16 mouse cellular contexts compared by ENCODE assay signal in the genomic region with DNA sequence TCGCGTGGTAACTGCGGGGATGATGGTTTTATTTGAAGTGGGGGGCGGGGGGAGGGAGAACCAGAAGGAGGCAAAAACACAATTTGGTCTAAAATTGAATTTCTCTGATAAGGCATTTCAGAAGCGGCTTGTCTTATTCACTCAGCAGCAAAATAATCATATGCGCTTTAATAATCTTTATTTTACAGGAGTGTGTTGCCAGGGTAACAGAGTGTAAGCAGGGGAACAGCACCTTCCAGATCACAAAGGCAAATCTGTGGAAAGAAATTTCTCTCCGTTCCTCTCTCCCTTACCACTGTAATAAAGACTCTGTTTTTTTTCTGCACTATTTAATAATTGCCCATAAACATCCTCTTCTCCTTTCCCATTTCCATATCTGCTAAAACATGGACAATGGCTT.
DNase-seq lines count a peak whose midpoint lies in the region; ATAC-seq lines count a peak whose summit lies in the region.
"Had no signal": no experiment of that assay in that cellular context is flagged by ENCODE, and none has a peak within 500 bp of the region (broad histone marks: within the 10 kb centered on the region; RNA-seq: fewer than 3 reads in every experiment).

No protein-coding gene starts in this region.

- no peak for DNase-seq in forebrain, embryonic 10.5 days (ENCODE audit: extremely low spot score, low spot score)
- DNase-seq in hindbrain, embryonic 10.5 days (ENCODE audit: low spot score), result no peak
- no peak for DNase-seq in Muller cell, postnatal 12 days (ENCODE audit: inconsistent ontology term)
- DNase-seq in spleen, postnatal 4 days (ENCODE audit: low spot score in 2 of 2), result no peak
- DNase-seq in cerebellum, adult 18-20 months, result no peak
- DNase-seq: adrenal gland, adult 8-10 months; cerebellum, adult 8-10 months; kidney, adult 8-10 months; kidney, postnatal 4 days; lung, postnatal 14 days had no signal

- WGBS in forebrain, embryonic 12.5 days, result 61% methylated on average over 7 of the region's 7 CpGs
- WGBS in forebrain, embryonic 10.5 days, result 89% methylated on average over 7 of the region's 7 CpGs
- 83% methylated on average over 7 of the region's 7 CpGs for WGBS in hindbrain, embryonic 10.5 days
- WGBS in midbrain, embryonic 12.5 days, result 63% methylated on average over 7 of the region's 7 CpGs
- WGBS in neural tube, embryonic 14.5 days, result 38% methylated on average over 7 of the region's 7 CpGs

- no peaks in the 10 kb centered on the region for H3K9me3 ChIP-seq in forebrain, embryonic 12.5 days
- no peaks in the 10 kb centered on the region for H3K9me3 ChIP-seq in forebrain, embryonic 10.5 days
- no peaks in the 10 kb centered on the region for H3K9me3 ChIP-seq in hindbrain, embryonic 10.5 days
- H3K9me3 ChIP-seq in midbrain, embryonic 12.5 days, result no peaks in the 10 kb centered on the region
- H3K9me3 ChIP-seq in neural tube, embryonic 14.5 days (ENCODE audit: control insufficient read depth, low read length), result no peaks in the 10 kb centered on the region
- H3K9me3 ChIP-seq: heart, embryonic 15.5 days had no signal

- no peaks in the 10 kb centered on the region; the same call in 1 of the 2 replicates for H3K27me3 ChIP-seq in forebrain, embryonic 12.5 days
- H3K27me3 ChIP-seq in forebrain, embryonic 10.5 days (ENCODE audit: poor library complexity, severe bottlenecking), result no peaks in the 10 kb centered on the region
- no peaks in the 10 kb centered on the region for H3K27me3 ChIP-seq in hindbrain, embryonic 10.5 days (ENCODE audit: insufficient read depth, poor library complexity, severe bottlenecking)
- no peaks in the 10 kb centered on the region for H3K27me3 ChIP-seq in midbrain, embryonic 12.5 days
- no peaks in the 10 kb centered on the region for H3K27me3 ChIP-seq in neural tube, embryonic 14.5 days (ENCODE audit: control insufficient read depth, insufficient read depth, low read length)
- H3K27me3 ChIP-seq: heart, embryonic 15.5 days had no signal

- ATAC-seq in forebrain, embryonic 12.5 days (ENCODE audit: low FRiP score), result no peak
- ATAC-seq in midbrain, embryonic 12.5 days (ENCODE audit: low FRiP score, low read depth), result no peak
- no peak for ATAC-seq in neural tube, embryonic 14.5 days (ENCODE audit: low read depth)
- ATAC-seq: CD4-positive, CD25-positive, alpha-beta regulatory T cell, adult 4 months had no signal

- no peaks in the 10 kb centered on the region for H3K36me3 ChIP-seq in forebrain, embryonic 12.5 days (replicated peaks)
- H3K36me3 ChIP-seq in forebrain, embryonic 10.5 days (replicated peaks), result no peaks in the 10 kb centered on the region
- H3K36me3 ChIP-seq in hindbrain, embryonic 10.5 days, result no peaks in the 10 kb centered on the region
- H3K36me3 ChIP-seq in midbrain, embryonic 12.5 days, result no peaks in the 10 kb centered on the region
- H3K36me3 ChIP-seq in neural tube, embryonic 14.5 days (ENCODE audit: control insufficient read depth, insufficient read depth, low read length), result no peaks in the 10 kb centered on the region
- H3K36me3 ChIP-seq: G1E; heart, embryonic 15.5 days had no signal

- H3K27ac ChIP-seq in forebrain, embryonic 12.5 days, result peak overlapping the region; percentile 14; the same call in 1 of the 2 replicates
- H3K27ac ChIP-seq in forebrain, embryonic 10.5 days, result no peak overlapping the region
- H3K27ac ChIP-seq in hindbrain, embryonic 10.5 days, result peak overlapping the region; percentile 40; the same call in 1 of the 2 replicates
- peak overlapping the region; percentile 72 for H3K27ac ChIP-seq in midbrain, embryonic 12.5 days (replicated peaks)
- peak overlapping the region; percentile 63; the same call in 1 of the 2 replicates for H3K27ac ChIP-seq in neural tube, embryonic 14.5 days (ENCODE audit: low read depth, low read length)
- H3K27ac ChIP-seq: heart, embryonic 15.5 days had no signal

- H3K4me2 ChIP-seq in forebrain, embryonic 12.5 days, result no peak overlapping the region
- no peak overlapping the region for H3K4me2 ChIP-seq in midbrain, embryonic 12.5 days (replicated peaks)
- H3K4me2 ChIP-seq in neural tube, embryonic 14.5 days (ENCODE audit: low read depth, low read length), result no peak overlapping the region
- H3K4me2 ChIP-seq: heart, embryonic 15.5 days had no signal

- H3K4me1 ChIP-seq in forebrain, embryonic 12.5 days, result peaks cover 27% of the 10 kb centered on the region
- H3K4me1 ChIP-seq in forebrain, embryonic 10.5 days, result peaks cover 20% of the 10 kb centered on the region
- H3K4me1 ChIP-seq in hindbrain, embryonic 10.5 days (replicated peaks), result peaks cover 18% of the 10 kb centered on the region
- H3K4me1 ChIP-seq in midbrain, embryonic 12.5 days, result peaks cover 22% of the 10 kb centered on the region
- peaks cover 18% of the 10 kb centered on the region for H3K4me1 ChIP-seq in neural tube, embryonic 14.5 days (ENCODE audit: control insufficient read depth, insufficient read depth, low read length)

- no peak overlapping the region for H3K4me3 ChIP-seq in forebrain, embryonic 12.5 days (replicated peaks)
- H3K4me3 ChIP-seq in forebrain, embryonic 10.5 days, result no peak overlapping the region
- no peak overlapping the region for H3K4me3 ChIP-seq in hindbrain, embryonic 10.5 days
- H3K4me3 ChIP-seq in midbrain, embryonic 12.5 days, result no peak overlapping the region
- no peak overlapping the region for H3K4me3 ChIP-seq in neural tube, embryonic 14.5 days (ENCODE audit: low read depth, low read length)
- H3K4me3 ChIP-seq: heart, embryonic 15.5 days had no signal

- no peak overlapping the region for H3K9ac ChIP-seq in forebrain, embryonic 12.5 days
- 0 out of 2 replicates have a peak overlapping the region, but pooled peaks have one; percentile 0 for H3K9ac ChIP-seq in midbrain, embryonic 12.5 days (replicated peaks)
- no peak overlapping the region for H3K9ac ChIP-seq in neural tube, embryonic 14.5 days (replicated peaks; ENCODE audit: low read depth, low read length)
- H3K9ac ChIP-seq: heart, embryonic 15.5 days had no signal
